Mouse (Mus musculus): ENCODE data around the gene Pacsin2.
A peak's percentile ranks its signal among the peaks of the same experiment; 100 is the strongest.
"Not testable (repeated sequence)": the region's sequence is repeated elsewhere in the genome, so short reads cannot be mapped to it uniquely, and the experiment has no call there.

Gene Pacsin2

DNA sequence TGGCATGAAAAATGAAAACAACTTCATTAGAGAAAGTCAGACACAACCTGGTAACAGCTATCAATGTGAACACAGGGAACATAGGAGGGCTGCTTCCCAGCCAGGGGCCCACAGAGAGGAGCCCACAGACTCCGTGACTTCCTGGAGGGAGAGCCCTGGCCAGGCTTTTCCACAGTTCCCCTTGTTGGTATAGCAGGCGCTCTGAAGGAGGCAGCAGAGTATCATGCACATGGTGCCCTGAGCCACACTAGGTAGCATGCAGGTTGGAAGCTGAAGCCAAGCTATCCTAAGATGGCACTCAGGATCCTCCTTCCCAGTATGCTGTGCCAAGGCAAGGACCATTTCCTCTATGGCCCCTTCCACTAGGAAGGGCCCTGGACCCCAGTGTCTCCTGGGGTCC lies 80.8 kb downstream of the Pacsin2 start:
- DNase-seq (ENCODE audit: low read depth in 1 of 2, low spot score in 2 of 2) = no peak

DNA sequence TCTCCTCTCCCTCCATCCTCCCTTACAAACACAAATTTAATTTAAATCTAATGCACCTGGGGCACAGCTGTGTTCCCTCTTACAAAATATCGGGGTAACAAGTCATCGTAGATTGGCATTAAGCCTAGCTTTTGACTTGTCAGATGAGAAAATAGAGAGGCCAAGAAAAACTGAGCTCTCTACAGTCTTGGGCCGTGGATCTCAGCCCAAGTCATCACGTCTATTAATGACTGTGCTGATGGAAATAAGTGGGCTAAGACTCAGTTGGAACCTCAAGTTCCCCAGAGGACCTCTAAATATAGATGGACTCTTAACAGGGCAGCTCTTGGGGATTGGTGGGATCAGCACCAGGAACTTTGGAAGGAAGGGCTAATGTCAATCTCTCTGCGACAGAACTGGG lies 81.3 kb downstream of the Pacsin2 start:
- DNase-seq (ENCODE audit: low read depth in 1 of 2, low spot score in 2 of 2) = no peak

DNA sequence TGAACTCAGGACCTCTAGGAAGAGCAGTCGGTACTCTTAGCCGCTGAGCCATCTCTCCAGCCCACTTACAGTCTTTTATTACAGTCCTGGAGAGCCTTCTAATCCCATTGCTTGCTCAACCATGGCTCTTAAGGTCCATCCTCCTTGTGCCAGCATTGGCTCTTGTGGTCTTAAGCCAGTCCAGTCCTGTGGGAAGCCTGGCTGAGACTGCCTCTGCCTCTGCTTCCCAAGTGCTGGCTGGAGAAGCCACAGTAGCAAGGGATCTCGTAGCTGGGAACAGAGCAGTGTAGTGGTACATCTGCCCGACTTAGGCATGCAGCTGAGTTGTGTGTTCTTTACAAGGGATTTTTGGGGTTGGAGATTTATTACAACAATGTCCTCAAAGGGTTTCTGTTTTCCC lies 81.9 kb downstream of the Pacsin2 start:
- DNase-seq (ENCODE audit: low read depth in 1 of 2, low spot score in 2 of 2) = no peak

DNA sequence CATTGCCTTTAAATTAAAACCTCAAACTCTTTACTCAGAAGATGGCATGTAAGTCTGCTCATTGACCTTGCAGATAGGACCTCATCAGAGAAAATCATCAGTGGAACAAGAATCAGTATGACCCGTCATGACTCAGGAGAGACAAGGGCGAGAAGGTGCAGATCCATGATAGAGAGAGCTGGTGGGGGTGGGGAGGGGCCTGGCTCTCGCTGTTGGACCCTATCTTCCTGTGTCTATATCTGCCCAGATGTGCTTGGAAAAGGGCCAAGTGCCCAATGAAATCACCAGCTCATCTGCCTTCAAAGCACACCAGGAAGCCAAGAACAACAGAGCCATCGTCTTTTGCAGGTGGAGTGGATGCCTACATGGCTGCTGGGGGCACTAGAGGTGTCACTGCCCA lies 87.3 kb downstream of the Pacsin2 start:
- DNase-seq (ENCODE audit: low read depth in 1 of 2, low spot score in 2 of 2) = no peak

DNA sequence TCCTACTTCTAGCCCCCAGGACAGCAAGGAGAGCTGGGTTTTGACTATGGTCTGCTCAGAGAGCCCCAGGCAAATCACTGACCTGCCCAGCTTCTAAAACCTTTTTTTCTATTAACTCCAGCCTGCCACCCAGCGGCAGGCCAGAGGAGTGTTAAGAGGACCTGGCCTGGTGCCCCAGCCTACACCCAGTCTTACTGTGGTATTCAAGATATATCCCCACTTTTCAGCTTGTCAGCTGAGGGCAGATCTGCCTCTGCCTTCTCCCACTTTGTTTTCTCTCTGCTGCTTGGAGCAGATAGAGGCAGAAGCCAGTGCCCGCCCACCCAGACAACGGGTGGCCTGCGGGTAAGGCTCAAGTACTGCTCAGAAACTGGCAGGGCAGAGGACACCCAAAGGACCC lies 89.3 kb downstream of the Pacsin2 start:
- DNase-seq (ENCODE audit: low read depth in 1 of 2, low spot score in 2 of 2) = no peak

DNA sequence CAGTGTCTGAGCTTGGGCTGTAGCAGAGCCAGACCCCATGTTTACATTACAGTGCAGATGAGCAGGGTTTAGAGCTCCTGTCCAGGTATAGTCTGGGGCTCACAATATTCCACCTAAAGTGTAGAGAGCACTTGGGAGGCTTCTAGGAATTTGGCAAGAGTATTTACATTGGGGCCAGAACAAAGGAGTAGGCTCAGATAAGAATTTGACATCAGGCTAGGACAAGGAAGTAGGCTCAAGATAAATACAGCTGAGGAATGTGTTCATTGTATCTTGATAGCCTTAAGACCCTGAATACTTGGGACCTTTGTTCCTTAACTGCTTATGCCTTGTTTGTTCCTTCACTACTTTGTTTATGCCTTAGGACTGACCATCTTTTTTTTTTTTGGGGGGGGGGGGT lies 90.3 kb downstream of the Pacsin2 start:
- DNase-seq (ENCODE audit: low read depth in 1 of 2, low spot score in 2 of 2) = no peak

DNA sequence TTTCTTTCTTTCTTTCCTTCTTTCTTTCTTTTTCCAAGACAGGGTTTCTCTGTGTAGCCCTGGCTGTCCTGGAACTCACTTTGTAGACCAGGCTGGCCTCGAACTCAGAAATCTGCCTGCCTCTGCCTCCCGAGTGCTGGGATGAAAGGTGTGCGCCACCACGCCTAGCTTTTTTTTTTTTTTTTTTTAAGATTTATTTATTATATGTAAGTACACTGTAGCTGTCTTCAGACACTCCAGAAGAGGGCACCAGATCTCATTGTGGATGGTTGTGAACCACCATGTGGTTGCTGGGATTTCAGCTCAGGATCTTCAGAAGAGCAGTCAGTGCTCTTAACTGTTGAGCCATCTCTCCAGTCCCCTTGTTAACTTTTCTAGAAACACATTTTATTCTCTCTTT lies 95.7 kb downstream of the Pacsin2 start:
- not testable (repeated sequence) for DNase-seq (ENCODE audit: low read depth in 1 of 2, low spot score in 2 of 2)

DNA sequence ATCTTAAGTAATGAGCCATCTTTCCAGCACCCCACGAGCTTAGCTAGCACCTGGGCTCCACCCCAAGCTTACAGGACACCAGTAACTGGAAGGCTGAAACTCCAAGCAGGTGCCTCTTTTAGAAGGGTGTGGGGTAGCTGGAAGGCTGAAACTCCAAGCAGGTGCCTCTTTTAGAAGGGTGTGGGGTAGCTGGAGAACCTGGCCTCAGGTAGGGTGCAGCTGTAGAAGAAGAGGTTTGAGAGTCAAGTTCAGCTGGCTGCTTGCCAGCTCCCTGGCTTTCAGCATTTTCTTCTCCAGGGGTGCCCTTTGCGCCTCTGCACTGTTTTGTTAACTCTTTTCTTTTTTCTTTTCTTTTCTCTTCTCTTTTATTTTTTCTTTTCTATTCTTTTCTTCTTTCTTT lies 96.1 kb downstream of the Pacsin2 start:
- DNase-seq (ENCODE audit: low read depth in 1 of 2, low spot score in 2 of 2) = no peak

DNA sequence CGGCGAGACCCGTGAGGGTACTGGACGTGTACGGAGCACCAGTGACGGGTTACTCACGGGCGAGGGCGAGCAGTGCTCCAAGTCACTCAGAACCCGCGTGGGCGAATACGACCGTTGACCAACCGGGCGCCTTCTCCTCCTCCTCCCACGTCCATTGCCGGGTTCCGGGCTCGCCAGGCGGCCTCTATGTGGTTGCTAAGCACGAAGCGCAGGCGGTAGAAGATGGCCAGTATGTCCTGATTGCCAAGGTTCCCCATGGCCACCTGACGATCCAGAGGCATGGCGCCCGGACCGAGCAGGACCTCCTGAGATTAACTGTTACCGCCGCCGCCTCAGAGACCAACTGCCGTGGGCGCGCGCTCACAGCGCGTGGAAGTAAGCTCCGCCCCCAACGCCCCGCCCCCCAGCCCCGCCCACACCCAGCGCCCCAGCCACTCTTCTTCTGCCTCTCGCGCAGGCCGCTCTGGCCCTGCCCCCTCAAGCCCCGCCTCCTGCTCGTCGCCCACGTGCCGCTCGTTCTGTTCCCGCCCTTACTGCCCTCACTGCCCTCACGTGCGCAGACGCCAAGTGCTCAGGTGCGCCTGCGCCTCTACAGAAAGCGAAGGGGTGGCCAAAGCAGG lies 97.4 kb downstream of the Pacsin2 start:
- DNase-seq (ENCODE audit: low read depth in 1 of 2, low spot score in 2 of 2) = peak; percentile 16 to 29

DNA sequence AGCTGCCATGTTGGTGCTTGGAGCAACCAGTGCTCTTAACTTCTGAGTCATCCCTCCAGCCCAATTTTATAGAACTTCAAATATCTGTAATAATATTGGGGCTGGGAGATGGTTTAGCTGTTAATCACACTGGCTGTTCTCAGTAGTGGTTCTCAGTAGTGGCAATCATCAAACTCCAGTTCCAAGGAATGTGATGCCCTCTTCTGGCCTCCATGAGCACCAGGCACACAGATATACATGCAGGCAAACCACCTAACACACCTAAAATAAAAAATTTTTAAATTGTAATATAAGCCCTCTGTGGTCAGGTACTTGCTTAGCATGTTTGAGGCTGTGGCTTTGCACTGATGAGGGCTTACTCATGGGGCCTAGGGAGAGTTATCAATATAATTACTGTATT lies 98.7 kb downstream of the Pacsin2 start:
- DNase-seq (ENCODE audit: low read depth in 1 of 2, low spot score in 2 of 2) = no peak

DNA sequence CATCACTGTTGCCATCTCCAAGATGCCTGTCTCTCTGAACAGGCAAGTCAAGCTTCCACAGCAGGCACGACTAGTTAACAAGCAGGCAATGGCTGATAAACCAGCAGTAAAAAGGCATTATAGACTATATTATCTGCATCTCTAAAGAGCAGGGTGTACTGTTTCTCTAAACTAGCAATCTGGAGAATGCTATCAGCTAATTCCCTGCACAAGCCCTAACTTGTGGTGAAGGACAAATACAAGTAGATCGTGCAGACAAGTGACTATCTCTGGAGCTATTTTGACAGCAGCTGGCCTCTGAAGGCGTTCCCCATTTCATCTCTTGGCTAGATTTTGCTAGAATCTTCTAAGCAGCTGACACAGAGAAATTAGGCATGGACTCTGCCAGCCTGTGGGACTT lies 100.2 kb downstream of the Pacsin2 start:
- DNase-seq (ENCODE audit: low read depth in 1 of 2, low spot score in 2 of 2) = no peak

DNA sequence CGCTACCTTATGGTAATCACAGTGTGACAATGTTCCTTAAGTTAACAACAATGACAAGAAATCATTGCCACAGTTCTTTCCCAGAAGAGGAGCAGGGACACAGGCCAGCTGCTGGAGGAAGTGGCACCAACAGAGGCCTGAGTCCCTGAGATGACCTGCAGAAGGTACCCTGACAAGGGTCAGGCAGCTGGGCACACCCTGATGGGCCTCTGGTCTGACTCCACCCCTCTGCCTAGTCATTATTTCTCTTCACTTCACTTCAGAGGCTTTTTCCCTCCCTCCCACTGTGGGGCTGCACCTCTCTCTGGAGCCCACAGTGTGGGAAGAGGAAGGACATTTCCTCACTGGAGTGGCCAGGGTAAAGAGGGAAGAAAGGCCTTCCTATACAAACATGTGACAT lies 101.6 kb downstream of the Pacsin2 start:
- DNase-seq (ENCODE audit: low read depth in 1 of 2, low spot score in 2 of 2) = not testable (repeated sequence)

DNA sequence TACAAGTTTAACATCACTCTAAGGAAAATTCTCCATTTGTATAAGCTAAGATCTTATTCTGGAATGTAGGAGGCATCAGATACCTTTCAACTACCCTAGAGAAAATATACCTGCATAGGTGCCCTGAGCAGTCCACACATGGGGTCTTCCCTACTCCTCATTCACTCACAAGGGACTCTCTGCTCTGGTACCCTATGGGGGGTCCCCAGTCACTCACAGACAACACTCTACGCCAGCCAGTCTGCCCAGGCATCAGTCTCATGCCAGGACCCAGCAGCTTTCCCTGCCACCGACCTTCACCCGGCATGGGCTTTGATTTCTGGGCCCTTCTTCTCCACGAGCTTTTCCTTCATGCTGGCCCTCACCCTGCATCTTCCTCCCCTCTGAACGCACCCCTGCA lies 103.5 kb downstream of the Pacsin2 start:
- not testable (repeated sequence) for DNase-seq (ENCODE audit: low read depth in 1 of 2, low spot score in 2 of 2)

DNA sequence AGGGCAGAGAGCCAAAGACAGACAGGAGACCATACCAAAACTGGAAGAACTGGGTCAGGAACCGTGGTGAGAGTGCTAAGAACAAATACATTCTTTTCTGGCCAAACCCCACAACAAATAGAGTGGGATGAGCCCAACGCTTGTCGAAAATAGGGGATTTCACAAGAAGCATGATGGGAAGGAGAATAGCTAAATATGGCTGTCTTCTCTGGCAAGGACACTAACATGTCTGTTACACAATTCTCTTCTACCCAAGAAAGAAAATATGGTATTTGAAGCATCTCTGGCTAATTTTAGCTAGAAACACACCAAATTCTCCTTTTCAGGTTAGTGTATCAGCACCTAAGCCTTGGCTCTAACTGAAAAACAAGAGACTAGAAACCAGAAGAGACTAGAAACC lies 104.3 kb downstream of the Pacsin2 start:
- DNase-seq (ENCODE audit: low read depth in 1 of 2, low spot score in 2 of 2) = no peak

DNA sequence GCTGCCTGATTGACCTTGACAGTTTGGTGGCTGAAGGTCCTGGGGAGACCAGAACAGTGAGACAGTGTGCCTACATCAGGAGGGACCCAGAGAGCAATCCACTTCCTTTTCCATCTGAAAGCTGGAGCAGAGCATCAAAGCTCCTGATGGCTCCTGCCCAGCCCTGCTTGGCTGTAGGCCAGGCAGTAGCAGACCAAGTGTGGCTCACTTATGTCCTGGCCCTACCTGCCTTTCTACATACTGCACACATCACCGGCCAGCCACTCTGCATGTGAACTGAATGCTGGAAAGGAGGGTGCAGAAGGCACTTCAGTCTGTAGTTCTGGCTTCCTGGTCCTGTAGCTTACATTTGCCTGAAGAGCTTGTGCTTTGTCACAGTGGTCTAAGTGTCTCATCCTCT lies 105.9 kb downstream of the Pacsin2 start:
- DNase-seq (ENCODE audit: low read depth in 1 of 2, low spot score in 2 of 2) = no peak

DNA sequence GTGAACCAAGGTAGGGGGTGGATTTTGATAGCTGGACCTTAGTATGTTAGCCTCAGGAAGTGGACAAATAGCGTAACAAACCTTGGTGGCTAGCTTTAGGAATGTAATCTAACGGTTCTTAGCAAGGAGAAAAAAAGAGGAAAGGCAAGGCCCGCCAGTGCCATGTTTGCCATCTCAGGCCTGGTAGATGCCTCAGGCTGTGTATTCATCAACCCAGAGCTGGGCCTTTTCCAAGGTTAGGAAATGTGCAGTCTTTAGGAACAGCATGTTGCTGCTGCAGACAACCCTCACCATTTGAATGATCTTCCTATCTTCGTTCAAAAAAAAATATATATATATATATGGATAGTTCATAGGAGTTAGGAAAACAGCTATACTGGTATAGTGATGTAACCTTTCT lies 112.9 kb downstream of the Pacsin2 start:
- DNase-seq (ENCODE audit: low read depth in 1 of 2, low spot score in 2 of 2) = no peak

DNA sequence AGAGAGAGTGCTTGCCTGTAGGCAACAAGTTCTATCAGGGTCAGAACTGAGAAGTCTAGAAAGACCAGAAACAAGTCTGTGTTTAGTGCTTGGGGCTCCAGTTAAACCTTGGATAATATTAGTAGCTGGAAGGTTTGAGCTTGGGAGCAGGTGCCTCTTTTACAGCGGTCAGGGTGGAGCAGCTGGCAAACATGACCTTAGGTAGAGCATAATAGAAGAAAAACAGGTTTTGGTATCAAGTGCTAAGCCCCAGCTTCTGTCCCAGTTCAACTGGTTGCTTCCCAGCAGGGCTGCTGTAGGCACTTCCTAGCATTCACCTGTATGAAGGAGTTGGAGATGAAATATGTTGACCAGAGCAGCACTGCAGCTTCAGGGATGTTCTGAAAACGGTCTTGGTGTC lies 113.5 kb downstream of the Pacsin2 start:
- no peak for DNase-seq (ENCODE audit: low read depth in 1 of 2, low spot score in 2 of 2)

DNA sequence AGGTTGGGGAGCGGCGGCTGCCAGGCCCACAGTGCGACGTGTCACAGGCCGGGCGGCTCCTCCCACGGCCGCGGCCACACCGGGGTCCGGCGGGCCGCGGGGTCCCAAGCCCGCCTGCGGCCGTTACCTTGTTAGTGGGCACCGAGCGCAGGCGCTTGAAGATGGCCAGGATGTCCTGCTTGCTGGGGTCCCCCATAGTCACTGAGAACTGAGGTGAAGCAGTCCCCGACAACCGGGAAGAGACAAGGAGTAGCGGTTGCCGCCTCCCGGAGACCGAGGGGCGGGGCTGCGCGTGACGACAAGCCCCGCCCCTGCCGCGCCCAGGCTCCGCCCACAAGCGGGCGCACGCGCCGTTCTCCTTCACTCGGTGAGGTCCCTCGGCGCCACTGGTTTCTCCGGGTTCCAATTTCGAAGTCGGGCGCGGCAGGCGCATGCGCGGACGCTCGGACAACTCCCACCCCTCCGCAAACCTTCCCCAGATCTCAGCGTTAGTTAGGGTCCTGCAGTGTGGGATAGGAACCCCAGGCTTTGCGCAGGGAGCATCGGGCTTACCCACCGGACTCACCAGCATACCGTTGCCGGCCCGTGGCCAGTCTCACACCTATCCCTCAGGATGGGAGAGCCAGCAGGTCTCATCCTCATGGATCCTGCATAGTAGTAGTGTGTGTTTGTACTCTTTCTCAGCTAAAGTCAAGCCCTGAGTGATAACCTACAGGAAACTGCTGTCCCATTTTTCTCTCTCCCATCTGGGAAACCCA lies 114.3 kb downstream of the Pacsin2 start, which contains the start of gene Arfgap3:
Gene Arfgap3, minus strand, starts transcription at position 294 of the 758 bp plus-strand sequence.
- DNase-seq (ENCODE audit: low read depth in 1 of 2, low spot score in 2 of 2) = peak; percentile 72 to 86

DNA sequence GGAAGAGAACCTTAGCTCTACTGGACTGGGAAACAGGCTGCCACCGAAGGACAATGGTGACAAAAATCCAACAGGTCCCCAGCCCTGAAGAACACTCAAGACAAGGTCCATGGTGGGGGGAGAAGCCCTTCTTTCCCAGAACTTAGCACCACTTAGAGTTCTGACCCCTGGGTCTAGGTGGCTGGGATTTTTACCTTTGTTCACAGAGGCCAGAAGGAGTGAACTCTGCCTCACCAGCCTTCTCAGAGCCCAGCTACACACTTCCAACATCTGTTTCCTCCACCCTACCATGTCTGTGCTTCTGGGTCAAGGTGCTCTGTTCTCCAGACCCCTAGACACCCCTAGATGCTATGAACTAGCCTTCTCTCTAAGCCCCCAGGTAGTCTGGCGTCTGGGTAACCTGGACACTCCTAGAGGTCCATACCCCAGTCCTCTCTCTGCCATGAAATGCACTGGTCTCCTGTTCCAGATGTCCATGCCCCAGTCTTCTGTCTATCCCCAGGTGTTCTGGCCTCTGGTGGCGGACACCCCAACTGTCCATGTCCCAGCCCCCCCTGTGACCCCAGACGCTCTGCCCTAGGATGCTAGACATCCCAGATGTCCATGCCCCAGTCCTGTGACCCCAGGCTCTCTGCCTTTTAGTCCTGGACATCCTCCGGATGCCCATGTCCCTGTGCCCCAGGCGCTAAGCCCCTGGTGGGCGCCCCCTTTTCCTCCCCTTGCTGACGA lies 115.0 kb downstream of the Pacsin2 start:
- no peak for DNase-seq (ENCODE audit: low read depth in 1 of 2, low spot score in 2 of 2)

DNA sequence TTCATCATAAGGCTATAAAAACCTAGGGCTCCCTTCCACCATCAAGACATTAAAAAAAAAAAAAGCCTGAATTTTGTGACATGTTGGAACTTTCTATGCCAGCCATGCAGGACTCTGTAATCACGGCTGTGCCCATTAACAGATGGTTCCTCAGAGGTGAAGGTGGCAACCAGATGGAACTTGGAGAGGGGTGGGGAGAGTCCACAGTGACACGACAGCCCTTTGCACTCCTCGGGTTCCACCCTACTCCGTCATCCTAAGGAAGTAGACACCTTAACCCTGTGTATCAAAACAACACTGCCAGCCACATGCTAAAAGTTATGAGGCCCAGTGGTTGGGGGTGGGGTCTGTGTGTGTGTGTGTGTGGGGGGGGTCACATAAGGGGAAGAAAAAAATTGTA lies 115.7 kb downstream of the Pacsin2 start:
- no peak for DNase-seq (ENCODE audit: low read depth in 1 of 2, low spot score in 2 of 2)

DNA sequence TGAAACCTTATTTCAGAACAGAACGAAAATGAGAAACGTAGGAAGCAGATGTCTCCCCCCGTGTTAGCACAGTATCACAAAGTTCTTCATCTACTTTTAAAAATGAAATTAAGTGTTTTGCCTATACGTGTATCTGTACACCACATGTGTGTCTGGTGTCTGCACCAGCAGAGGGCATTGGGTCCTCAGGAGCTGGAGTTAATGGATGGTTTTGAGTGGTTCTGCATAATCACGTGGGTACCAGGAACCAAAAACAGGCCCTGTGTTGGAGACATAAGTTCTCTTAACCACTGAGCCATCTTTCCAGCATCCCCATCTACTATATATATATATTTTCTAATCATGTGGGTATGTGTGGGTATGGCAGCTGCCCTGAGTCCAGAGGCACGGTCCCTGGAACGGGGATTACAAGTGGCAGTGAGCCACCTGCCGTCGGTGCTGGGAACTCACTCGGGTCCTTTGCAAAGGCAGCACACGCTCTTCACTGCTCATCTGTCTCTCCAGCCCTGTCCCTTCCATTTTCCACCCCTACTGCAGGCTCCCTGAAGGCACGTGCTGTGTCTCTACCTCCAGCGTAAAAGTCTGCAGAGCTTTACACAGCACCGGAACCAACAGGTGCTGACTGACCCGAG lies 118.4 kb downstream of the Pacsin2 start:
- no peak for DNase-seq (ENCODE audit: low read depth in 1 of 2, low spot score in 2 of 2)

DNA sequence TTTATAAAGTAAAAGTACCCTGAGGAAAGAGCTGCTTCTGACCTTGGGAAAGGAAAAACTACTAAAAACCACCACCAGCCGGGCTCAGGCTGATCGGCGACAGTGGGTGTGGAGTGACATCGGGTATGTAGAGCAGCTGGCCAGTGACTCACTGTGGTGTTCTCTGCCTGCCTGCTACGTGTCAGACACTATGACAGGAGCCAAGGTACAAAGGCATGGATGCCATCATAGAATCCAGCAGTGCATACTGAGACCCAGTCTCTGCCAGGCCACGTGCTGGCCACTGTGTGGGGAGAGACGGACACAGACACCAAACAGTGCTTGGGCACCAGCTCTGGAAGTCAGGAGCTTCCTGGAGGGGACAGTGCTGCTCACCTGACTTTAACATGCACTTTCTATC lies 119.5 kb downstream of the Pacsin2 start:
- DNase-seq (ENCODE audit: low read depth in 1 of 2, low spot score in 2 of 2) = no peak

Data from monocyte, adult 2 months (primary cell).